Comparison of ENCODE assay signal across 8 mouse cellular contexts in genomic region chr19:47379141-47379540, GRCm38 (mm10).
DNase-seq lines count a peak whose midpoint lies in the region; ATAC-seq and TF ChIP-seq lines count a peak whose summit lies in the region.
"Had no signal": no experiment of that assay in that cellular context is flagged by ENCODE, and none has a peak within 500 bp of the region (broad histone marks: within the 10 kb centered on the region; RNA-seq: fewer than 3 reads in every experiment).

No protein-coding gene starts in this region.

- no peak overlapping the region for H3K27ac ChIP-seq in lung, embryonic 15.5 days
- no peak overlapping the region for H3K27ac ChIP-seq in intestine, postnatal 0 days (ENCODE audit: low read depth, low read length)
- H3K27ac ChIP-seq in stomach, embryonic 15.5 days = 0 out of 2 replicates have a peak overlapping the region, but pooled peaks have one; percentile 21

- no peaks in the 10 kb centered on the region for H3K9me3 ChIP-seq in lung, embryonic 15.5 days
- no peaks in the 10 kb centered on the region for H3K9me3 ChIP-seq in intestine, postnatal 0 days (ENCODE audit: control insufficient read depth)
- H3K9me3 ChIP-seq in stomach, embryonic 15.5 days = no peaks in the 10 kb centered on the region

- peak; percentile 50; the same call in 1 of the 2 replicates for ATAC-seq in lung, embryonic 15.5 days (ENCODE audit: borderline replicate concordance, extremely low read depth, low FRiP score, low TSS enrichment)
- peak; percentile 63; the same call in 1 of the 2 replicates for ATAC-seq in intestine, postnatal 0 days
- ATAC-seq in stomach, embryonic 15.5 days (ENCODE audit: insufficient read depth, low FRiP score, low read depth) = peak; percentile 84
- ATAC-seq: inflammation-experienced regulatory T-cells, adult 6 months had no signal

- no peaks in the 10 kb centered on the region for H3K27me3 ChIP-seq in lung, embryonic 15.5 days
- H3K27me3 ChIP-seq in intestine, postnatal 0 days (replicated peaks; ENCODE audit: control insufficient read depth, insufficient read depth, low read length) = no peaks in the 10 kb centered on the region
- no peaks in the 10 kb centered on the region for H3K27me3 ChIP-seq in stomach, embryonic 15.5 days (replicated peaks)

- TF ChIP-seq CTCF in intestine, postnatal 0 days (IDR thresholded peaks at IDR 0.05; ENCODE audit: low read depth) = 0 out of 2 replicates have a peak, but pooled peaks have one; percentile 26

- no peak for DNase-seq in lung, postnatal 10 days
- peak; percentile 51 for DNase-seq in c-Kit-positive CD71-positive TER-119-negative erythroid progenitor cells, embryonic 14.5 days (ENCODE audit: low read depth)
- DNase-seq in frontal cortex, postnatal 25 days (ENCODE audit: low spot score in 2 of 2) = no peak
- no peak for DNase-seq in left cerebral cortex, postnatal 10 days (ENCODE audit: extremely low spot score in 1 of 2, low spot score in 2 of 2)

- 86% methylated on average over 5 of the region's 5 CpGs for WGBS in lung, embryonic 15.5 days
- 55% methylated on average over 5 of the region's 5 CpGs for WGBS in intestine, postnatal 0 days
- 76% methylated on average over 5 of the region's 5 CpGs for WGBS in stomach, embryonic 15.5 days

- H3K36me3 ChIP-seq in lung, embryonic 15.5 days = no peaks in the 10 kb centered on the region
- no peaks in the 10 kb centered on the region for H3K36me3 ChIP-seq in intestine, postnatal 0 days (ENCODE audit: control insufficient read depth, insufficient read depth)
- no peaks in the 10 kb centered on the region for H3K36me3 ChIP-seq in stomach, embryonic 15.5 days

- no peaks in the 10 kb centered on the region for H3K4me1 ChIP-seq in lung, embryonic 15.5 days
- H3K4me1 ChIP-seq in intestine, postnatal 0 days (replicated peaks; ENCODE audit: control insufficient read depth, insufficient read depth, low read length) = no peaks in the 10 kb centered on the region
- peaks cover 6% of the 10 kb centered on the region; the same call in 1 of the 2 replicates for H3K4me1 ChIP-seq in stomach, embryonic 15.5 days

- no peak overlapping the region for H3K9ac ChIP-seq in lung, embryonic 15.5 days
- H3K9ac ChIP-seq in intestine, postnatal 0 days (ENCODE audit: low read depth, low read length) = no peak overlapping the region
- H3K9ac ChIP-seq in stomach, embryonic 15.5 days = no peak overlapping the region

- no peak overlapping the region for H3K4me2 ChIP-seq in lung, embryonic 15.5 days
- H3K4me2 ChIP-seq in intestine, postnatal 0 days (replicated peaks; ENCODE audit: low read depth) = no peak overlapping the region
- H3K4me2 ChIP-seq in stomach, embryonic 15.5 days = no peak overlapping the region

- H3K4me3 ChIP-seq in lung, embryonic 15.5 days = no peak overlapping the region
- H3K4me3 ChIP-seq in intestine, postnatal 0 days (ENCODE audit: low read depth, low read length) = no peak overlapping the region
- H3K4me3 ChIP-seq in stomach, embryonic 15.5 days (replicated peaks) = no peak overlapping the region

- intact Hi-C loops in left cerebral cortex, postnatal 10 days (cut with DNase I) = no loop called here
